Mouse (Mus musculus) ES-E14 (cell line): ENCODE results near the gene C1d. TPM values are rescaled to one million over a fixed set of nuclear protein-coding genes. Genes with fewer than 3 reads are reported as not detected.
"Not testable (repeated sequence)": the region's sequence is repeated elsewhere in the genome, so short reads cannot be mapped to it uniquely, and the experiment has no call there.

Experiments
- DNase-seq: peaks from one replicate; pipeline ENCODE4 v3.0.0-alpha.2; 2013; ENCODE audit warnings: low read depth, low spot score
- H3K27ac ChIP-seq: 2 replicates; pipeline ENCODE4 v1.5.1; 2012; ENCODE audit warnings: low read depth, mild to moderate bottlenecking, low read length, moderate library complexity, mixed read lengths; ENCODE audit not compliant: poor library complexity, insufficient read depth, severe bottlenecking
- H3K36me3 ChIP-seq: 2 replicates; pipeline ENCODE4 v1.6.1; 2012; ENCODE audit warnings: mild to moderate bottlenecking, low read length, moderate library complexity, mixed read lengths; ENCODE audit not compliant: control insufficient read depth, poor library complexity, insufficient read depth, severe bottlenecking
- H3K4me1 ChIP-seq, 2 experiments: fragments of 150-350 bp in 1 of 2; sonication (generic) in 1 of 2; 2 replicates each; pipeline ENCODE4 v1.6.1; 2012; ENCODE audit warnings: low read length in 2 of 2, mild to moderate bottlenecking in 1 of 2, mixed read lengths in 1 of 2; ENCODE audit not compliant: control insufficient read depth in 2 of 2, insufficient read depth in 2 of 2, poor library complexity in 1 of 2
- H3K4me3 ChIP-seq, 2 experiments: fragments of 150-350 bp in 1 of 2; sonication (generic) in 1 of 2; 2 replicates each; pipeline ENCODE4 v1.5.1; 2012; ENCODE audit warnings: low read length in 2 of 2, low read depth in 1 of 2, mild to moderate bottlenecking in 1 of 2, mixed read lengths in 1 of 2; ENCODE audit not compliant: insufficient read depth in 1 of 2, poor library complexity in 1 of 2, severe bottlenecking in 1 of 2
- H3K9ac ChIP-seq: 2 replicates; pipeline ENCODE4 v1.6.1; 2012; ENCODE audit warnings: low read depth, mild to moderate bottlenecking, low read length, mixed read lengths; ENCODE audit not compliant: poor library complexity, insufficient read depth, severe bottlenecking
- H3K9me3 ChIP-seq: fragments of 150-350 bp; sonication (generic); 2 replicates; pipeline ENCODE4 v1.6.1; 2012; ENCODE audit warnings: low read depth, mild to moderate bottlenecking, low read length; ENCODE audit not compliant: control insufficient read depth, insufficient read depth
- CHD2 ChIP-seq: IDR thresholded peaks from 2 replicates; pipeline ENCODE4 v1.6.1; 2014; ENCODE audit warnings: mild to moderate bottlenecking, low read depth, low read length, inconsistent platforms
- HCFC1 ChIP-seq: IDR thresholded peaks from 2 replicates; pipeline ENCODE4 v1.6.1; 2012; ENCODE audit warnings: low read length, inconsistent platforms, borderline replicate concordance; ENCODE audit not compliant: insufficient read depth
- MAFK ChIP-seq: IDR thresholded peaks from 2 replicates; pipeline ENCODE4 v1.6.1; 2014; ENCODE audit warnings: mild to moderate bottlenecking, low read depth, low read length, inconsistent platforms; ENCODE audit not compliant: insufficient read depth
- ZC3H11A ChIP-seq: IDR thresholded peaks from 2 replicates; pipeline ENCODE4 v1.6.1; 2012; ENCODE audit warnings: low read depth, mild to moderate bottlenecking, inconsistent platforms, low read length, borderline replicate concordance
- ZNF384 ChIP-seq: IDR thresholded peaks from 2 replicates; pipeline ENCODE4 v1.6.1; 2012; ENCODE audit warnings: low read depth, low read length, inconsistent platforms
- in situ Hi-C, 2 experiments: fragments of 600-800 bp; cut with MboI; formaldehyde crosslinking; loops; one replicate each; pipeline ENCODE4 v1.15.1; 2025; ENCODE audit warnings: low sequenced_read_pairs in 2 of 2, inconsistent platforms in 1 of 2; ENCODE audit not compliant: unreplicated experiment in 2 of 2
- total RNA-seq: library from RNA; depleted of rRNA; stranded (reverse); fragments of 300-350 nt; gene quantifications from 2 replicates; pipeline ENCODE4 v1.2.3, GENCODE M21; 2012

C1d gene
- total RNA-seq, 1 experiment, result 48.5 TPM

DNA sequence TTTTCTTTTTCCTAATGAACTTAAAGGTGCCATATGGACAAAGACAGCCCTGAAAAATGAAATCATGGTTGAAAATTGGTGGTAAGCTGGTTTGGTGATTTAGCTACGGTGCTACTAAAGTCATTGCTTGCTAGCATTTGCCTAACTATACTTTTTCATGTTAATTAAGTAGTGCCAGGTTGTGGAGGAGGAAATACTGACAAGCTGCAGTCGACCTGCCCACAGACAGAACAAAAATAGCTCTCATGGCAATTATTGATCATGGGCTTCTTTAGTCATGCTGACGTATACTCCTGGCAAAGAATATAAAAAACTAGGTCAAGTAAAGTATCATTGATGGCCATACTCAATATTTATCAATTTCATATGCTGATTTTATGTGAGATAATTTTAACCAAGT is 41.9 kb upstream of the C1d start:
- Histone ChIP-seq H3K4me3 (no peak overlapping the region), H3K9me3 (no peaks in the 10 kb centered on the region), H3K9ac (no peak overlapping the region), H3K4me1 (0 out of 4 replicates have a peak, but pooled peaks cover 0 to 1% of the 10 kb centered on the region in 2 experiments), H3K27ac (no peak overlapping the region), H3K36me3 (no peaks in the 10 kb centered on the region; the same call in 1 of the 2 replicates)
- in situ Hi-C loops, result no loop called here
- DNase-seq, result no peak
- TF ChIP-seq ZNF384 (no peak), ZC3H11A (no peak), CHD2 (no peak), HCFC1 (no peak), MAFK (no peak)

DNA sequence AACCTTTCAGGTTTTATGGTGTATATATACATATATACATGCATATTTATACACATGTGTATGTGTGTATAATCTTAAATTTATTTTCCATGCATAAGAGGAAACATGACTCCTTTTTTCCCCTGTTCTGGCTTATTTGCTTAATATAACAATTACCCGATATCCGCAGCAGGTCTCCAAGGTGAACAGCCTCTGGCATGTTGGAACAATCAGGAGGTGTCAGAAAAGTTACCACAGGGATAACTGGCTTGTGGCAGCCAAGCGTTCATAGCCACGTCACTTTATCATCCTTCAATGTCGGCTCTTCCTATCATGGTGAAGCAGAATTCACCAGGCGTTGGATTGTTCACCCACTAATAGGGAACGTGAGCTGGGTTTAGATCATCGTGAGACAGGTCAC is 36.3 kb upstream of the C1d start:
- TF ChIP-seq MAFK (no peak), HCFC1 (no peak), CHD2 (no peak), ZNF384 (no peak), ZC3H11A (no peak)
- in situ Hi-C loops, result no loop called here
- DNase-seq, result no peak

DNA sequence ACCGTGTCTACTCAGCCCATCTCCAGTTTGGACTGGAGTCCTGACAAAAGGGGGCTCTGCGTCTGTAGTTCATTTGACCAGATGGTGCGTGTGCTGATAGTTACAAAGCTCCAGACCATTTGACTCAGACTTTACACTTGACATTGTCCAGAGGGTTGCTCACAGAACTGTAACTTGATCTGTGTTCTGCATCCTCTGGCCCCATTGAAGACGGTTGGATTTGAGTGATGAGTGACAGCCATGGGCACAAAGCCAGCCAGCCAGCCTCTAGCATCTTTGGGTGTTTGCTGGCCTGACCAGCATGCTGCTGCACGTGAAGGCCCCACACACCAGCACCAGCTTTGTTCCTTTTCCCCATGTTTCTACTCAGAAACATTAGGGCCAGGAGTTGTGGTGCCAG is 24.6 kb upstream of the C1d start:
- Histone ChIP-seq H3K9me3 (no peaks in the 10 kb centered on the region), H3K27ac (no peak overlapping the region), H3K4me3 (no peak overlapping the region), H3K36me3 (peaks cover 8% of the 10 kb centered on the region), H3K4me1 (no peaks in the 10 kb centered on the region), H3K9ac (no peak overlapping the region)
- no peak for DNase-seq
- in situ Hi-C loops, result no loop called here
- TF ChIP-seq CHD2 (no peak), ZNF384 (no peak), HCFC1 (no peak), ZC3H11A (no peak), MAFK (no peak)

More for the DNA sequence above, 36.3 kb upstream of the C1d start:
- Histone ChIP-seq H3K4me1 (no peaks in the 10 kb centered on the region), H3K27ac (no peak overlapping the region), H3K9ac (no peak overlapping the region), H3K4me3 (no peak overlapping the region), H3K9me3 (no peaks in the 10 kb centered on the region), H3K36me3 (no peaks in the 10 kb centered on the region; the same call in 1 of the 2 replicates)

DNA sequence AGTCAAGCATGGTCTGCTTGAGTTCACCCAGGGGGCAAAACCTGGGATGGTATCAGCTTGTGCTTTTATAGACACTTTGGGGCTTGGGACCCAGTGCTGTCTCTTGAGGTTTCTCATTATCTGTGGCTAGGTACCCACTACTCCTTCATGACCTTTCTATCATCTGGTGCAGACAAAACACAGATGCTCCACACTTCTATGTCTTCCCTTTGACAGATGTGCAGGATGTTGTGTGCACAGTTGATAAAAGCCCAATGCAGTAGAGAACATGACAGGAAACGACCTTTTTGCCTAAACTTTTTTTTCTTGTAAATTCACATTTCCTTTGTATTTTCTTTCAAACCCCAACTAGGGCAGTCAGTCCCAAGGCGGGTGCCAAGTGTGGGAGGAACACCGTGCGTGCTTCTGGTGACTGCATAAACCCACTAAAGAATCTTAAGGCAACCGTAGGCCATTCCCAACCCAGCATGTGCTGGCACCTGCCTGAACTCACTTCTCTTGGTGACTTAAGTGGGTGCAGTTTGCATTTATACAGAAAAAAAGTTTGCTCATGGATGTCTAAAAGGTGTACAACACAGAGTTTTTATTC is 20.8 kb upstream of the C1d start:
- Histone ChIP-seq H3K4me1 (no peaks in the 10 kb centered on the region), H3K4me3 (no peak overlapping the region), H3K27ac (no peak overlapping the region), H3K36me3 (peaks cover 5% of the 10 kb centered on the region), H3K9me3 (no peaks in the 10 kb centered on the region), H3K9ac (no peak overlapping the region)
- in situ Hi-C loops, result no loop called here
- no peak for DNase-seq
- TF ChIP-seq MAFK (no peak), CHD2 (no peak), HCFC1 (no peak), ZC3H11A (no peak)

DNA sequence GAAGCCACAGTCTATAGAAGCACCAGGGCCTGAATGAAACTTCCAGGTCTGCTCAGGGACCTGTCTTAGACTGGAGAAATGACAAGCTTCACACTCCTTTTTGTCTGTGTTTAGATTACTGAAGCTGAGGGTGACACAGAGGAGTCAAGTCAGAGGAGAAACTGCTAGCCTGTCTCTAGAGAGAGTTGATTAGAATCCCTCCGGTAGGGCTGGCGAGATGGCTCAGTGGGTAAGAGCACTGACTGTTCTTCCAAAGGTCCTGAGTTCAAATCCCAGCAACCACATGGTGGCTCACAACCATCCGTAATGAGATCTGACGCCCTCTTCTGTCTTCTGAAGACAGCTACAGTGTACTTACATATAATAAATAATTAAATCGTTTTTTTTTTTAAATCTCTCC is 18.8 kb upstream of the C1d start:
- DNase-seq, H3K36me3 ChIP-seq, H3K4me1 ChIP-seq, in situ Hi-C loops, H3K9ac ChIP-seq, H3K9me3 ChIP-seq, H3K4me3 ChIP-seq, H3K27ac ChIP-seq: not testable (repeated sequence)
